Mouse (Mus musculus) forebrain, embryonic 11.5 days (tissue): ENCODE data around the gene Il6ra. TPM values are rescaled to one million over a fixed set of nuclear protein-coding genes. Genes with fewer than 3 reads are reported as not detected.

ENCODE experiments used
- ATAC-seq: fragments of 200-750 bp; cut with Nextera tagmentation; replicated peaks from 2 replicates; pipeline ENCODE4 v1.8.0; 2017; ENCODE audit warnings: moderate TSS enrichment; ENCODE audit not compliant: low FRiP score
- DNase-seq: peaks from one replicate; pipeline ENCODE4 v3.0.0-alpha.2; 2017; ENCODE audit warnings: low spot score
- H3K27ac ChIP-seq: fragments of 300-500 bp; sonication (generic); 2 replicates; pipeline ENCODE4 v1.5.1; 2014; ENCODE audit warnings: low read depth, low read length
- H3K27me3 ChIP-seq: fragments of 300-500 bp; sonication (generic); 2 replicates; pipeline ENCODE4 v1.6.1; 2014; ENCODE audit warnings: mild to moderate bottlenecking, low read length, mixed read lengths; ENCODE audit not compliant: control insufficient read depth, insufficient read depth
- H3K36me3 ChIP-seq: fragments of 300-500 bp; sonication (generic); 2 replicates; pipeline ENCODE4 v1.6.1; 2014; ENCODE audit warnings: mild to moderate bottlenecking, low read length, moderate library complexity, mixed read lengths; ENCODE audit not compliant: control insufficient read depth, insufficient read depth
- H3K4me1 ChIP-seq: fragments of 300-500 bp; sonication (generic); replicated peaks from 2 replicates; pipeline ENCODE4 v1.6.1; 2014; ENCODE audit warnings: low read length, mixed read lengths; ENCODE audit not compliant: control insufficient read depth, insufficient read depth
- H3K4me2 ChIP-seq: fragments of 300-500 bp; sonication (generic); 2 replicates; pipeline ENCODE4 v1.6.1; 2014; ENCODE audit warnings: low read depth, mild to moderate bottlenecking, low read length, moderate library complexity, mixed read lengths; ENCODE audit not compliant: severe bottlenecking
- H3K4me3 ChIP-seq: fragments of 300-500 bp; sonication (generic); 2 replicates; pipeline ENCODE4 v1.5.1; 2014; ENCODE audit warnings: low read depth, low read length
- H3K9ac ChIP-seq: fragments of 300-500 bp; sonication (generic); 2 replicates; pipeline ENCODE4 v1.6.1; 2014; ENCODE audit warnings: low read length
- H3K9me3 ChIP-seq: fragments of 300-500 bp; sonication (generic); 2 replicates; pipeline ENCODE4 v1.6.1; 2016; ENCODE audit warnings: low read length, mixed read lengths; ENCODE audit not compliant: control insufficient read depth
- WGBS: fragments of 180-500 bp; shearing (Covaris S2); extraction: QIAGEN DNeasy Blood & Tissue Kit; methylation state at CpG from one replicate; pipeline ENCODE4 v1.1.7; 2014; 5-methylcytosine and 5-hydroxymethylcytosine counted together
- polyA plus RNA-seq: library from polyadenylated mRNA; unstranded; fragments of >200 nt; fragmentation: Nextera tagmentation; extraction: Ambion mirVana; gene quantifications from 2 replicates; pipeline ENCODE4 v1.2.1, GENCODE M21; 2014

Il6ra gene
- 0.15 and 0.27 TPM in 2 replicates for polyA plus RNA-seq

DNA sequence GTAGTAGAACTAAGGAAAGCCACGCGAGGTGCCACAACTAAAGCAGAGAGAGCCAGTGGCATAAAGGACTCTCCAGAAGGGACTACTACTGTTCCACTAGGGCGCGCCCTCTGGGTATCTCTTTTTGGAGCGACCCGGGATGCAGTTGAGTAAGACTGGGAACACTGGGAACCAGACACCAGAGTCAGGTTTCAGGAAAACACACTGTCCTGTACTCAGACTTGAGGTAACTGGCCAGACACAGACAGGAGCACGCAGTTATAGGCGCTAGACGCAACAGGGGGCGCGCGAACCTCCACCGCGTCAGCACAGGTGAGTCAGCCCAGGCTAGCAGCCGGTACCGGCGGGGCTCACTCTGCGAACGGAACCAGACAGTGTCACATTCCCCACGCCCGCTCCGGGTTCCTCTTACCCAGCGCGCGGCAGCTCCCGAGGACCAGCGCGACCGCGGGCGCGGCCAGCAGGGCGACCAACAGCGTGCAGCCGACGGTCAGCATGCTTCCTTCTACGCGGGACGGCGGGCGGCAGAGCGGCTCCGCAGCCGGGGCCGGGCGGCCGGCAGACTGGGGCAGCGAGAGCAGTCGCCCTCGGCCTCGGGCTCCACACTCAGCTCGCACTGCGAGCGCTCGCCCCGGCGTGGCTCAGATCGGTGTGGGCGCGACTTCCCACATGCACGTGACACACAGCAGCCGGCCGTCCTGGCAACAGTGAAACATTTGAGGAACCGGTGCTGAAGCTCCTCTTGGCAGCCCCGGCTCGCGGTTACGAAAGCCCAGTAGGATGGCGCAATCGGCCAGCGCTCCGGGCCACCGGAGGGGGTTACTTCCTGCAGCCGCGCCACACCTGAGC lies at the start of gene Il6ra:
Gene Il6ra (minus strand): TSS at position 654 of the 849 bp plus-strand sequence.
- no peaks in the 10 kb centered on the region for H3K9me3 ChIP-seq
- no peaks in the 10 kb centered on the region for H3K36me3 ChIP-seq
- ATAC-seq: peak; percentile 80
- H3K4me3 ChIP-seq: peak within 1 kb of the TSS; percentile 43
- peak within 1 kb of the TSS; percentile 97 for H3K4me2 ChIP-seq
- peak; percentile 78 for DNase-seq
- H3K27ac ChIP-seq: no peak within 1 kb of the TSS
- H3K4me1 ChIP-seq: peaks cover 2% of the 10 kb centered on the region; the same call in 1 of the 2 replicates
- H3K9ac ChIP-seq: peak within 1 kb of the TSS; percentile 52
- peaks cover 22% of the 10 kb centered on the region for H3K27me3 ChIP-seq
- 2% methylated on average over 75 of the region's 75 CpGs for WGBS

DNA sequence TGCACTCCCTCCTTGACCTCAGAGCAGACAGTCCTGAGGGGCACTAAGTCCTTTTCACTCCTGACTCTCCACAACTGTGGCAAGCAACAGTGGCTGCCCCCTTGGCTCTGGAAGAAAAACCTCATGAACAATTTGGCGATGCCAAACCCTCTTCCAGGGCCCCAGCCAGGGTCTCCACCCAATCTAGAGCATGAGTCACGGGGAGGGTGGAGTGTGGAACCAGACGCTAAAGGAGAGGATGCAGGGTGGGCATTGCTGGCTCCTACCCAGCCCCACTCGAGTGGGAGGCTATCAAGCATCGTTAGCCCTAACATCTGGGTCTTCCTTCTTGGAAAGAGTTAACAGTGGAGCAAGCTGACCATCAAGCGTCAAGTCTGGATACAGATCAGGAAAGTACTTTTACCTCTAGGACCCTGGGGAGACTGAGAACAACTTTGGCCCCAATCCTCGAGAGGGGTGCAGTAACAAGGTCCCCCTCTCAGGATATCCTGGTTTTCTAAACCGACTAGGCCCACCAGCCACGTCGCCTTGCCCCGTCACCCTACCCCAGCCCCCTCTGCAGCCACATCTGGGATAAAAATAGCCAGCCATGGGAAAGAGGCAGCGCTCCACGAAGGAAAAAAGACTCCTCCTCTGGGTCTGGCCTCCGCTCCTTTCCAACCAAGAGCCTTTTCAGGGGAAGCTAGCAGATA lies 49.2 kb upstream of the Il6ra start:
- H3K36me3 ChIP-seq: no peaks in the 10 kb centered on the region; the same call in 1 of the 2 replicates
- WGBS: 8% methylated on average over 14 of the region's 14 CpGs
- peak overlapping the region; percentile 90 for H3K9ac ChIP-seq
- H3K4me1 ChIP-seq: peaks cover 23% of the 10 kb centered on the region
- H3K4me2 ChIP-seq: peak overlapping the region; percentile 88
- ATAC-seq (no peak), DNase-seq (no peak)
- peak overlapping the region; percentile 78 for H3K27ac ChIP-seq
- peak overlapping the region; percentile 97 for H3K4me3 ChIP-seq
- no peaks in the 10 kb centered on the region for H3K9me3 ChIP-seq
- H3K27me3 ChIP-seq: no peaks in the 10 kb centered on the region

DNA sequence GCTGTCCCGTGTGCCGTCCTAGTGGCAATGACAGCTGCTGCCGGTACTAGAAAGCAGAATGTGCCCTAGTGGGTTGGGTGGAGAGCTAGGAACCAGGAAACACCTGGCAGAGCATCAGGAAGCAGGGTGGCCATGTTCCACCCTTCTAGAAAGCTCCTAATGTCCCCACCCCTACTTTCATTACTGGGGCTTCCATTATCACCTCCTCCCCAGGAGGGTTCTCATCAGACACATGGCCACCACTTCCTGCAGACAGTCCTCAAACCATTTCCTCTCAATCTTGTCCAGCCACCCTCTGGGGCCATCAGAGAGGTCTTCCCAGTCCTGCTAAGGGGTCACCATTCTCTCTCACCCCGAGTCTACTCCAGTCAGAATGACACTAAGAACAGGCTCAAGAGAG lies 48.4 kb upstream of the Il6ra start:
- DNase-seq: no peak
- Histone ChIP-seq H3K4me2 (peak overlapping the region; percentile 88), H3K27ac (no peak overlapping the region; the same call in 1 of the 2 replicates), H3K36me3 (peaks cover 2% of the 10 kb centered on the region; the same call in 1 of the 2 replicates), H3K4me1 (peaks cover 23% of the 10 kb centered on the region), H3K4me3 (peak overlapping the region; percentile 97; the same call in 1 of the 2 replicates), H3K27me3 (no peaks in the 10 kb centered on the region), H3K9me3 (no peaks in the 10 kb centered on the region), H3K9ac (peak overlapping the region; percentile 90)
- 68% methylated on average over 4 of the region's 4 CpGs for WGBS
- ATAC-seq: no peak

DNA sequence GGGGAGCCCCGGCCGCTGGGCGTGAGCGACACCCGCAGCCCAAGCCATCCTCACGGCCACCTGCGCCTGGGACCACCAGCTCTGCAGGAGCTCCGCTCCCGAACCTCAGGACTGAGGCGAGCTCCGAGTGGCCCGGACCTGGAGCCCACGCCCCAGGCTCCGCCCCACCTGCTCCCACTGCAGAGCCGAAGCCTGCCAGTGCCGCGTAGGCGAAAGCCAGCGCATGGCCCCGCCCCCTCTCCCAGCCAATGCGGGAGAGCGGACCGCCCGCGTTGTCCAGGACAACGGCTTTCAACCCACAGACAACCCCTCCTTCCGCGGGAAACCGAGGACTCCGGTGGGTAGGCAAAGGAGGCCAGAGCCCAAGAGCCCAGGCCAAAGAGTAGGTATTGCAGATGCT lies 47.5 kb upstream of the Il6ra start:
- peaks cover 23% of the 10 kb centered on the region for H3K4me1 ChIP-seq
- H3K4me3 ChIP-seq: peak overlapping the region; percentile 40
- ATAC-seq: peak; percentile 87
- no peak overlapping the region for H3K27ac ChIP-seq
- no peaks in the 10 kb centered on the region for H3K27me3 ChIP-seq
- DNase-seq: peak; percentile 96
- peak overlapping the region; percentile 62 for H3K9ac ChIP-seq
- under 1% methylated on average over 30 of the region's 30 CpGs for WGBS
- H3K36me3 ChIP-seq: peaks cover 8% of the 10 kb centered on the region; the same call in 1 of the 2 replicates
- peak overlapping the region; percentile 69 for H3K4me2 ChIP-seq
- H3K9me3 ChIP-seq: no peaks in the 10 kb centered on the region

- no peak for DNase-seq
- Histone ChIP-seq H3K36me3 (peaks cover 8% of the 10 kb centered on the region; the same call in 1 of the 2 replicates), H3K4me1 (peaks cover 20% of the 10 kb centered on the region), H3K4me3 (no peak overlapping the region), H3K27ac (no peak overlapping the region), H3K9me3 (no peaks in the 10 kb centered on the region), H3K27me3 (no peaks in the 10 kb centered on the region), H3K4me2 (no peak overlapping the region), H3K9ac (no peak overlapping the region)
- 71% methylated on average over 4 of the region's 4 CpGs for WGBS
- no peak for ATAC-seq
These were observed 46.4 kb upstream of the Il6ra start for GRCm38 (mm10) chr3:89959435-89959834.

DNA sequence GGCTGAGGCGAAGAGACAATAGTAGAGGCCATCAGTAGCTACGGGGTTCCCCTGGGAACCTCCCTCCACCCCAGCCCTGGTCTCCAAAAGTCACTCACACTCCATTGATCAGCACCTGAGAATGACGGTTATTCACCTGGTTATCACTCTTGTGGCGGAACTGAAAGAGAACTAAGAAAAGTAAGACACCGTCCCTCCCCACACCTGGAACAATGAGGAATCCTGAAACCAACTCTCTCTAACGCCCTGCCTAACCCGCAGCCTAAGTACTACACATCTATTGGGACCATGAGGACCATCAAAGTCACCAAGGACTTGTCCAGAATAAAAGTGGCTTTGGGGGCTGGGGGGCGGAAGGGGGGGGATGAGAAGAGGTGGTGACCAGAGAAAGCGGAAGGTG lies 44.9 kb upstream of the Il6ra start:
- Histone ChIP-seq H3K36me3 (peaks cover 8% of the 10 kb centered on the region; the same call in 1 of the 2 replicates), H3K27ac (no peak overlapping the region), H3K9ac (no peak overlapping the region), H3K9me3 (no peaks in the 10 kb centered on the region), H3K4me3 (no peak overlapping the region), H3K4me2 (no peak overlapping the region), H3K4me1 (peaks cover 19% of the 10 kb centered on the region), H3K27me3 (no peaks in the 10 kb centered on the region)
- DNase-seq (no peak), ATAC-seq (no peak)
- WGBS: 96% methylated on average over 9 of the region's 9 CpGs

DNA sequence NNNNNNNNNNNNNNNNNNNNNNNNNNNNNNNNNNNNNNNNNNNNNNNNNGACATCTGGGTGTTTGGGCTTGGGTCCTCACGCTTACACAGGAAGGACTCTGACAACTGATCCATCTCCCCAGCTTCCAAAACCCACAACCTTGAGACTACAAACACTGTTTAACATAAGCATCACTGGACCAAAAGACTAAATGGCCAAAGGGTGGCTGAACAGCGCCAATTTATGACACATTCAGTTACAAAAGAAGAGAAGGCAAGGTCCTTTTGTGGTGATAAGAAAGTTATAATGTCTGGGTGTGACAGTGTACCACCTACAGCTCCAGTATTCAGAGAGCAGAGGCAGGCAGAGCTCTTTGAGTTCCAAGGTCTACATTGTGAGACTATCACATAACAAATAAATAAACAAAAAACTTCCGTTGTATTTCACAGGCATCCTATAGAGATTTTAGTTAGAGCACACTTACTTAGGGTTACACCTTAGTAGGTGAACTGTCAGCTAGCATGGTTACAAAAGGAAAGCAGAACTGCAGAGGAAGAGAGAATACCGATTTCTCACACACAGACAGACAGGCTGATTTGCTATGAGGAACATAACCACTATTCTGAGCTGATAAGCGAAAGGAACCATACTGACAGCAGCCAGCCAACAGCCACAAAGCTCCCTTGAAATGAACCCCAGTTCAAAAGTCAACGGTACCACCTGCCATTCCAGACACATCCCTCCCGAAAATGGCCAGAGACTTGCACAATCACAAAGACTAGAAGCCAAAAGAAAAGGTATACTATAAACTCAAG lies 43.4 kb upstream of the Il6ra start:
- Histone ChIP-seq H3K9ac (no peak overlapping the region), H3K36me3 (peaks cover 8% of the 10 kb centered on the region; the same call in 1 of the 2 replicates), H3K4me2 (no peak overlapping the region), H3K27me3 (no peaks in the 10 kb centered on the region), H3K4me1 (peaks cover 10% of the 10 kb centered on the region), H3K27ac (no peak overlapping the region), H3K9me3 (no peaks in the 10 kb centered on the region), H3K4me3 (no peak overlapping the region)
- 94% methylated on average over 7 of the region's 7 CpGs for WGBS
- ATAC-seq: no peak
- no peak for DNase-seq

- WGBS: 9% methylated on average over 4 of the region's 4 CpGs
- H3K9me3 ChIP-seq: no peaks in the 10 kb centered on the region
- H3K36me3 ChIP-seq: peaks cover 15% of the 10 kb centered on the region
- no peak overlapping the region for H3K4me2 ChIP-seq
- no peaks in the 10 kb centered on the region for H3K4me1 ChIP-seq
- H3K9ac ChIP-seq: no peak overlapping the region
- DNase-seq: peak; percentile 85
- H3K27ac ChIP-seq: no peak overlapping the region
- no peaks in the 10 kb centered on the region for H3K27me3 ChIP-seq
- no peak overlapping the region for H3K4me3 ChIP-seq
- no peak for ATAC-seq
These were observed 40.4 kb upstream of the Il6ra start for GRCm38 (mm10) chr3:89953420-89953819.
